Mouse (Mus musculus) spleen, postnatal 10 days (tissue): ENCODE results near the gene Six5.

Experiments
- DNase-seq, 2 experiments: peaks; one replicate each; pipeline ENCODE4 v3.0.0; 2021 to 2022; ENCODE audit warnings: low spot score in 2 of 2

Gene Six5

DNA sequence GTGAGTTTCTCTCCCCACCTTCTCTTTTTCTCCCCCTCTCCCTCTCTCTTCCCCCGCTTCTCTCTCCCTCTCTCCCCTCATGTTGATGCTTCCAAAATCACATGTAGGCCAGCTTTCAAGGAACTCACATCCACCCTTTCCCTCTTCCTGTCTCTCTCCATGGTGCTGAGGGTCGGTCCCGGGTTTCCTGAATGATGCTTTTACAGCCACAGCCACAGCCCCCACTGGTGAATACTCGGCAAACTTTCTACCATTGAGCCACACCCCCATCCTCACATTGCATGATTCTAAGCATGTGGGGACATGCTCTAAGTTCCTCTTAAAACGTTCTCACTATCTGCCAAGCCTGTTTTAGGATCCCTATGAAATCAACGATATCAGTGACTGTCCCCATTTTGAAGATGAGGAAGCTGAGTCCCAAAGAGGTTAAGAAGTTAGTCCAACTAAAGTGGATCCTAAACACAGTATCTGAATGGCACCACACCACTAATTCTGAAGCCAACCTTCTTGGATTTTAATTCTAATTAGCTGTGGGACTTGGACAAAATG lies 53.2 kb downstream of the Six5 start:
- no peak for DNase-seq
